Comparison of ENCODE assay signal across 17 mouse cellular contexts in genomic region chr15:63484910-63485309, GRCm38 (mm10).
DNase-seq lines count a peak whose midpoint lies in the region; ATAC-seq and TF ChIP-seq lines count a peak whose summit lies in the region.
"Had no signal": no experiment of that assay in that cellular context is flagged by ENCODE, and none has a peak within 500 bp of the region (broad histone marks: within the 10 kb centered on the region; RNA-seq: fewer than 3 reads in every experiment).

No protein-coding gene starts in this region.

- no peak for ATAC-seq in heart, embryonic 14.5 days (ENCODE audit: insufficient number of reproducible peaks, insufficient read depth, low FRiP score, low read depth)
- no peak for ATAC-seq in lung, embryonic 15.5 days (ENCODE audit: borderline replicate concordance, extremely low read depth, low FRiP score, low TSS enrichment)
- peak; percentile 50; the same call in 1 of the 2 replicates for ATAC-seq in stomach, embryonic 16.5 days (ENCODE audit: insufficient read depth, low FRiP score)
- ATAC-seq: activated CD4-positive, CD25-positive, alpha-beta regulatory T cell, adult 4 months; CD4-positive, CD25-positive, alpha-beta regulatory T cell, adult 4 months; forebrain, embryonic 14.5 days had no signal

- no peak for TF ChIP-seq POLR2A in lung, adult 2 months (IDR thresholded peaks at IDR 0.05; ENCODE audit: borderline replicate concordance, extremely low read depth, low read depth, low read length)

- WGBS in heart, embryonic 14.5 days: 59% methylated on average over 5 of the region's 5 CpGs
- 47% methylated on average over 5 of the region's 5 CpGs for WGBS in lung, embryonic 15.5 days
- WGBS in lung, adult 2 months: 60% methylated on average over 5 of the region's 5 CpGs
- WGBS in stomach, embryonic 16.5 days: 48% methylated on average over 5 of the region's 5 CpGs

- no peaks in the 10 kb centered on the region; a peak in 2 of 4 replicates for H3K4me1 ChIP-seq in heart, embryonic 14.5 days (ENCODE audit: control insufficient read depth in 2 of 2, insufficient read depth in 2 of 2, low read length in 2 of 2)
- peaks cover 13% of the 10 kb centered on the region for H3K4me1 ChIP-seq in lung, embryonic 15.5 days
- H3K4me1 ChIP-seq in lung, adult 2 months (ENCODE audit: control insufficient read depth, insufficient read depth, low read length): no peaks in the 10 kb centered on the region; the same call in 1 of the 2 replicates
- H3K4me1 ChIP-seq in stomach, embryonic 16.5 days (ENCODE audit: control insufficient read depth, insufficient read depth, low read length): no peaks in the 10 kb centered on the region; the same call in 1 of the 2 replicates
- H3K4me1 ChIP-seq: hindbrain, embryonic 13.5 days; liver, embryonic 15.5 days had no signal

- peak overlapping the region; percentile 24; the same call in 1 of the 2 replicates for H3K4me2 ChIP-seq in heart, embryonic 14.5 days (ENCODE audit: low read length)
- no peak overlapping the region for H3K4me2 ChIP-seq in lung, embryonic 15.5 days
- H3K4me2 ChIP-seq in stomach, embryonic 16.5 days (ENCODE audit: low read depth, low read length): peak overlapping the region; percentile 16
- H3K4me2 ChIP-seq: embryonic facial prominence, embryonic 15.5 days; hindbrain, embryonic 13.5 days; liver, embryonic 15.5 days had no signal

- no peaks in the 10 kb centered on the region for H3K27me3 ChIP-seq in heart, embryonic 14.5 days (ENCODE audit: control insufficient read depth, insufficient read depth, low read length)
- H3K27me3 ChIP-seq in lung, embryonic 15.5 days: no peaks in the 10 kb centered on the region
- no peaks in the 10 kb centered on the region for H3K27me3 ChIP-seq in stomach, embryonic 16.5 days (ENCODE audit: control insufficient read depth, insufficient read depth, low read length)
- H3K27me3 ChIP-seq: embryonic facial prominence, embryonic 15.5 days; hindbrain, embryonic 13.5 days; liver, embryonic 15.5 days had no signal

- H3K9ac ChIP-seq in heart, embryonic 14.5 days (ENCODE audit: low read length): no peak overlapping the region
- H3K9ac ChIP-seq in lung, embryonic 15.5 days: no peak overlapping the region
- no peak overlapping the region for H3K9ac ChIP-seq in stomach, embryonic 16.5 days (ENCODE audit: low read length)
- H3K9ac ChIP-seq: embryonic facial prominence, embryonic 15.5 days; hindbrain, embryonic 13.5 days; liver, embryonic 15.5 days had no signal

- no peak overlapping the region for H3K4me3 ChIP-seq in heart, embryonic 14.5 days (ENCODE audit: control insufficient read depth in 1 of 2, insufficient read depth in 1 of 2, low read depth in 1 of 2, low read length in 2 of 2)
- no peak overlapping the region for H3K4me3 ChIP-seq in lung, embryonic 15.5 days
- no peak overlapping the region for H3K4me3 ChIP-seq in lung, adult 2 months (replicated peaks; ENCODE audit: extremely low read depth, low read depth, low read length)
- H3K4me3 ChIP-seq in stomach, embryonic 16.5 days (replicated peaks; ENCODE audit: low read length): no peak overlapping the region
- H3K4me3 ChIP-seq: embryonic facial prominence, embryonic 15.5 days; hindbrain, embryonic 13.5 days; liver, embryonic 15.5 days had no signal

- DNase-seq in heart, adult 11 months: no peak
- DNase-seq in lung, adult 2 months: no peak
- DNase-seq in heart, postnatal 10 days: peak; percentile 9 to 18
- no peak for DNase-seq in frontal cortex, adult 2 months (ENCODE audit: extremely low spot score in 1 of 2, low spot score in 1 of 2)
- DNase-seq: cerebellum, postnatal 36 days; layer of hippocampus, postnatal 36 days; left cerebral cortex, postnatal 4 days; right cerebral cortex, adult 18-20 months had no signal

- H3K27ac ChIP-seq in heart, embryonic 14.5 days (replicated peaks in 1 of 2; ENCODE audit: control insufficient read depth in 1 of 2, insufficient read depth in 1 of 2, low read depth in 2 of 2, low read length in 2 of 2): peak overlapping the region; percentile 36 to 73
- peak overlapping the region; percentile 70 for H3K27ac ChIP-seq in lung, embryonic 15.5 days
- peak overlapping the region; percentile 56 for H3K27ac ChIP-seq in stomach, embryonic 16.5 days (ENCODE audit: low read length)
- H3K27ac ChIP-seq: embryonic facial prominence, embryonic 15.5 days; hindbrain, embryonic 13.5 days; liver, embryonic 15.5 days had no signal

- intact Hi-C loops in heart, postnatal 10 days (cut with DNase I): no loop called here

- H3K9me3 ChIP-seq in heart, embryonic 14.5 days (ENCODE audit: control insufficient read depth, low read length): no peaks in the 10 kb centered on the region
- no peaks in the 10 kb centered on the region for H3K9me3 ChIP-seq in lung, embryonic 15.5 days
- no peaks in the 10 kb centered on the region for H3K9me3 ChIP-seq in stomach, embryonic 16.5 days (replicated peaks; ENCODE audit: control insufficient read depth, low read length)
- H3K9me3 ChIP-seq: embryonic facial prominence, embryonic 15.5 days; hindbrain, embryonic 13.5 days; liver, embryonic 15.5 days had no signal

- no peak for TF ChIP-seq CTCF in lung, adult 2 months (IDR thresholded peaks at IDR 0.05; ENCODE audit: insufficient read depth, low read length)

- H3K36me3 ChIP-seq in heart, embryonic 14.5 days (ENCODE audit: control insufficient read depth, insufficient read depth, low read length): no peaks in the 10 kb centered on the region
- H3K36me3 ChIP-seq in lung, embryonic 15.5 days: no peaks in the 10 kb centered on the region
- H3K36me3 ChIP-seq in stomach, embryonic 16.5 days (ENCODE audit: control insufficient read depth, insufficient read depth, low read length): no peaks in the 10 kb centered on the region
- H3K36me3 ChIP-seq: embryonic facial prominence, embryonic 15.5 days; hindbrain, embryonic 13.5 days; liver, embryonic 15.5 days had no signal

Comparison
In these comparisons a context has a peak if more than half of its experiments do, and no peak if none do; other contexts are left out.
1. DNase-seq: peak in heart, postnatal 10 days (2 of 2); none in heart, adult 11 months (single experiment), lung, adult 2 months (single experiment) and frontal cortex, adult 2 months (0 of 2).
2. Peak in every context shown above with its lines, with median percentiles within 50 percentile points of each other: H3K27ac ChIP-seq.